Mouse (Mus musculus) Patski (cell line): ENCODE measurements around the gene Olfml3. TPM values are rescaled to one million over a fixed set of nuclear protein-coding genes. Genes with fewer than 3 reads are reported as not detected.

Experiments
- ATAC-seq: fragments of 100-300 bp; one replicate; pipeline ENCODE4 v1.8.0; 2021
- CTCF ChIA-PET: fragments of 350-600 bp; sonication (Branson Sonifier 250); formaldehyde crosslinking; loops from one replicate; lab custom pipeline; 2022; ENCODE audit warnings: inconsistent platforms; lab: Charles Lee
- POLR2A ChIA-PET: fragments of 350-600 bp; sonication (Branson Sonifier 250); formaldehyde crosslinking; loops from one replicate; lab custom pipeline; 2022; ENCODE audit warnings: antibody characterized with exemption, inconsistent platforms; lab: Charles Lee
- DNase-seq: peaks from one replicate; pipeline ENCODE4 v3.0.0-alpha.2; 2011; ENCODE audit warnings: low read depth, low spot score
- H3K27me3 ChIP-seq: fragments of 371-371 bp; one replicate; pipeline ENCODE4 v1.5.1; 2021
- CTCF ChIP-seq: fragments of 100-300 bp; IDR thresholded peaks from one replicate; pipeline ENCODE4 v1.5.1; 2021
- in situ Hi-C: fragments of 300-500 bp; cut with MboI; formaldehyde crosslinking; loops from 3 replicates; pipeline ENCODE4 v1.11.1; 2018; ENCODE audit warnings: low pct_unique_long_range_greater_than_20kb, mixed read lengths
- polyA plus RNA-seq: library from polyadenylated mRNA; unstranded; gene quantifications from one replicate; pipeline ENCODE4 v1.2.3, GENCODE M21; 2021

The Olfml3 gene
- polyA plus RNA-seq, 1 experiment from 2014 or later = 3.5 TPM

DNA sequence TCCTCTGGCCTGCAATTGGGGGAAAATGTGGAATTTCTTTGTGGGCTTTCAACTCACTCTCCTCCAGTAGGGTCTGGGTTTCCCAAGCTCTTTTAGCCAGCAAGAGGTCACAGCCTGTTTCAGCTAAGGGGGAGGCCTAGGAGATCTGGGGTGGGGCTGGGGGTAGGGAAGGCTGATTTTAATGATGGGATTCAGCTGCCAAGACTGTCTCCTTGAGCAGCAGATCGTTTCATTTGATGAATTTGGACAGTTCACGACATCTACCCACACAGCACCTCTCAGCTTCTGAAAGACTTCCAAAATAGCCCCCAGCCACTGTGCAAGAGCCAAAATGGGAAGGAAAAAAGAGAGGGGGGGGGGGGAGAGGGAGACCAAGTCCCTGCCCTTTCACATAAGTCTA lies 4.6 kb downstream of the Olfml3 start:
- ATAC-seq = no peak
- TF ChIP-seq CTCF = no peak

DNA sequence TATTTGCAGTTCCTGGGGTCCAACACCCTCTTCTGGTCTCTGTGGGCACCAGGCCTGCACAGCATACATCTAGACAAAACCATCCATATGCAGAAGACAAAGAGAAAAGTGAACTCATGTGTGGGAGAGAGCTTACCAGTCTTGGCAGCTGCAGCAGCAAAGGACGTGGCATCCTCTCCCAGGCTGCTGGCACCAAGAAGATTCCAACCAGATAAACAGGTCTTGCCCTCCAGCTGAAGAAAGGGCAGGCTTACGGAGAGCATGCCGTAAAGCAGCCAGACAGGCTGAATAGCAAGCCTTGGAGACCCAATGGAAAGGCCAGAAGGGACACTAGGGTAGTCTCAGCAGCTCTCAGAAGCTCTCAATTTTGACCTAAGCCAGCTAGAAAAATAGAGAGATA lies 5.7 kb downstream of the Olfml3 start:
- in situ Hi-C loops = no loop called here
- ChIA-PET POLR2A (no interaction called here), CTCF (interaction anchor here (1.2 kb wide), 1 partner anchor 264 kb away, joined by 3 read pairs; no protein-coding TSS in a partner anchor)
- TF ChIP-seq CTCF = no peak
- ATAC-seq (no peak), DNase-seq (no peak)
- no peaks in the 10 kb centered on the region for H3K27me3 ChIP-seq

More for the DNA sequence above, 4.6 kb downstream of the Olfml3 start:
- POLR2A ChIA-PET = interaction anchor here (0.7 kb wide), 1 partner anchor 109 kb away, joined by 3 read pairs; no protein-coding TSS in a partner anchor
- H3K27me3 ChIP-seq = no peaks in the 10 kb centered on the region
- in situ Hi-C loops = no loop called here
- CTCF ChIA-PET = interaction anchor here (1.0 to 1.2 kb wide), 2 partner anchors 16 to 26 kb away, joined by 3 to 5 read pairs; no protein-coding TSS in a partner anchor
- DNase-seq = no peak

DNA sequence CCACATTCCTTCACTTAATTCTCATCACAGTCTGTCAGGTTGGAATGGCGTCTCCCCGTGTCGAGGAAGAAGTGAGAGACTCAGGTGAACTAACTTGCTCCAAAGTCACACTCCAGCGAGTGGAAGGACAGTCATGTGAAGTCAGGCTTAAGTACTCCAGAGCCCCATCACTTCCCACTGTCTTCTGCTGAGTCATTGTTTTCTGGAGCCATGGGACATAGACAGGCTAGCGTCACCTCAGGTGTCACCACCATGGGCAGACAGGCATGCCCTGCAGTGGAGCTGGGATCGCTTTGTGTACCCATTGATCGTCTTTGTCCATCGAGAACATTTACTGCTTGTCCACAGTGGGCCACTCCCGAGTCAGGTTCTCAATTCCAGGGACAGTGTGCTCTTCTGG lies 8.0 kb downstream of the Olfml3 start:
- no peaks in the 10 kb centered on the region for H3K27me3 ChIP-seq
- ChIA-PET POLR2A (no interaction called here), CTCF (interaction anchor here (1.0 kb wide), 1 partner anchor 292 kb away, joined by 3 read pairs; no protein-coding TSS in a partner anchor)
- in situ Hi-C loops = no loop called here
- no peak for TF ChIP-seq CTCF
- DNase-seq (no peak), ATAC-seq (no peak)

DNA sequence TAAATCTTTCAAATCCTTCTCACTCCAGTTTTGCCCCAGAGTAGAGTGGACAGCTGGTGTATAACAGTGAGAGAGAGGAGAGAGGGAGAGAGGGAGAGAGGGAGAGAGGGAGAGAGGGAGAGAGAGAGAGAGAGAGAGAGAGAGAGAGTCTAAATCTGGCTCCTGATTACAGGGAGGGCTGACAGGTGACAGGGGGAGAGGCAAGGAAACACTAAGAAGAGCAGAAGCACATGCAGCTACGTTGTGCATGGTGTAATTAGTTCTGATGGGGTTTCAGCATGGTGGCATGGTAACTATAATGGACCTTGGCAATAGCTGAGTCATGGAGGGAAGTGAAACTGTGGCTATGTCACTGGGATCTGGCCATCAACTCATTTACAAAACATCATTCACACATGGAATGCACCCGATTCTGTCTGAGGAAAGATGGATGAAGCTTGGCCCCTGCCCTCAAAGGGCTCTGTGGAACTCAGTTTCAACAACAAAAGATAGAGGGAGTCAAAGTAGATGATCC lies 9.9 kb downstream of the Olfml3 start:
- no peak for TF ChIP-seq CTCF
- H3K27me3 ChIP-seq = no peaks in the 10 kb centered on the region
- in situ Hi-C loops = no loop called here
- DNase-seq (no peak), ATAC-seq (no peak)
- ChIA-PET CTCF (interaction anchor here (1.0 kb wide), 1 partner anchor 22 kb away, joined by 4 read pairs; no protein-coding TSS in a partner anchor), POLR2A (interaction anchor here (0.7 kb wide), 1 partner anchor 91 kb away, joined by 3 read pairs; no protein-coding TSS in a partner anchor)

DNA sequence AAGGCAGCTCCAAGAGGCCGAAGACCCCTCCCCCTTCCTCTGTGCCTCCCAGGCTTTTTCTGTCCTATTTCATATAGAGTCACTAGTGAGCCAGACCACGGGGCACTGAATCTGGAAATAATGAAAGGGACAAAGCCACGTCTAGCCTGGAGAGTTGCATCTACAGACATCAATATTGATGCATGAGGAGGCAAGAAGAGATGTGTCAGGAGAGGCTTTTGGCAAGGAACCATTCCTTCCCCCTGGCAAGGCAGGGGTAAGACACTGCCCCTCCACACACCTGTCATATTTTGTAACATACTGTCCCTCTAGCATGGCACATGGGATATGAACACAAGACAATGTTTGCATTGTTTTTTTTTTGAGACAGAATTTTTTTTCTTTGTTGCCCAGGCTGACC lies 11.2 kb downstream of the Olfml3 start:
- in situ Hi-C loops = no loop called here

DNA sequence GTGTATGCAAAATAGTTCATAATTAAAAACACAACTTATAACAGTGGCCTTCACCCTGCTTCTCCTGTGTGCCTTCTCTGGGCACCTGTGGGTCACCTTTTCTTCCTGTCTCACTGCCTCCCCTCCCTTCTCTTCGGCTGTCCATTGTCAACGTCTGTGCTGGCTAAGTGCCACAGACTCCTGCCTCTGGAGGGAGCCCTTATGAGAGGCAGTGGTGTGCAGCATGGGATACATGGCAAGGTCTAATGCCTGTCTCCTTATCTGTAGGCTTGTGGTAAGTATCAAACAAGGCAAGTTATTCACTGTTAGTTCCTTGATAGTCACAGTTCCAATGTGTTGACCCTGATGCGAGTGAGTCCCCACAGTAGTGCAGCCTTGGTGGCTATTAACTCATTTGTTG lies 13.7 kb downstream of the Olfml3 start:
- POLR2A ChIA-PET = no interaction called here

More for the DNA sequence above, 11.2 kb downstream of the Olfml3 start:
- no peak for TF ChIP-seq CTCF
- H3K27me3 ChIP-seq = no peaks in the 10 kb centered on the region
- POLR2A ChIA-PET = no interaction called here
- CTCF ChIA-PET = interaction anchor here (1.4 kb wide), 1 partner anchor 10 kb away, joined by 3 read pairs; no protein-coding TSS in a partner anchor
- no peak for ATAC-seq
- DNase-seq = no peak

DNA sequence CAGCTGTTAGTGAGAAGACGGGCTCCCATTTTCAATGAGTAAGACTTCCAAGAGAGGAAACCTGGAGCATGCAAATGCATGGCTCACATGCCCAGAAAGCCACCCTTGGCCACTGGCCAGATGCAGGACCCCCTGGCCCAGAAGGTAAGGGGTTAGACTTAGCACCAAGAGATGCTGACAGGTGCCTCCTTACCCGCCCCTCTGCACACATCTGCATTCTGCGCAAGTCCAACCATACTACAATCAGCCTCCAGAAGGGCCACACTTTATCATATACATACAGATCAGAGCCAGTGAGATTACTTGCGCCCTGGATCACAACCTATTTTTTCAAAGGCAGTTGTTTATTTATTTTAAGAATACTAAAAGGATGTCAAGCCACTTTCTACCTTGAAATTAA lies 19.1 kb downstream of the Olfml3 start:
- H3K27me3 ChIP-seq = no peaks in the 10 kb centered on the region
- ATAC-seq (no peak), DNase-seq (no peak)
- in situ Hi-C loops = no loop called here
- CTCF ChIA-PET = no interaction called here
- TF ChIP-seq CTCF = no peak
- POLR2A ChIA-PET = interaction anchor here (0.6 kb wide), 1 partner anchor 32 kb away, joined by 3 read pairs; no protein-coding TSS in a partner anchor

More for the DNA sequence above, 13.7 kb downstream of the Olfml3 start:
- no peaks in the 10 kb centered on the region for H3K27me3 ChIP-seq
- in situ Hi-C loops = no loop called here
- DNase-seq (no peak), ATAC-seq (no peak)
- CTCF ChIA-PET = no interaction called here
- TF ChIP-seq CTCF = no peak

DNA sequence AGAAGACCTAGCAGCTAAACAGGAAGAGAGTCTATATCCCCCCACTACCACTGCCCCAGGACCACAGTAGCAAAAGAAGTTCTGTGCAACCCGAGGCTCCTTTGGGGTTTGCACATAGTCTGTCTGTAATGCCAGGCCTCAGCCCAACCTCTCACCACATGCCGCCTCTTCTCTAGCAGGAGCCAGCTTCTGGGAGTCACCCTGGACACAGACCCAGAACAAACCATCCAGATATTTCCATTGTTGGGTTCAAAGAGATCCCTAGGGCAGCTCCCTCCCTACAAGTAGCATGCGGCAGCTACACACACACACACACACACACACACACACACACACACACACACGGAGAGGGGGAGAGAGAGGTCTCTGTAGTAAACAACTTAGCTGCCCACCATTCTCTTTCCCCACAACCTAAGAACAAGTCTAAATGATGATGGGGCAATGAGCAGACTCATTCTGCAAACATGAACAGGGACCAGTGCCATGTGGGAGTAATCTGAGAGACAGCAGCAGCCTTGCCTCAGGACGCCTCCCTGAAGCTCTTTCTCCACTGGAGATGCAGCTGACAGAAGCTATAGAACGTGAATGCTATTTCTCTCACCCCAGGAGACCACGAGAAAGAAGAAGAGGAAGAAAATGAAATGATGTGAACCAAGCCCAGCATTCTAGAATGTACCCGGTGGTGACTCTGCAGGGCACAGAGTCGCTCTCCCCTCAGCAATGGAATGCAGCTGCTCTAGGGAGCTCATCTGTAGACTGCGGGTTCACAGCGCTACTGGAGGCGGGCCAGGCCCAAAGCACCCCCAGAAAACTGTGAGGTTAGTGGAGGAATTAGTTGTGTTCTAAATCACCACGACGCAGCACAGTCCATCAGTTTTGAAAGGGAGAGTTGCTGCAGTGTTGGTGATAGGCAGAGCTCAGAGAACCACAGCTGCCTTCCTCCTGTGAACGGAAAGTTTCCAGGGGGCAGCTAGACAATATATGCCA lies 20.7 kb downstream of the Olfml3 start:
- ATAC-seq = no peak
- TF ChIP-seq CTCF = no peak
- in situ Hi-C loops = no loop called here
- ChIA-PET CTCF (interaction anchor here (1.0 to 1.8 kb wide), 4 partner anchors 16 to 278 kb away, joined by 3 to 5 read pairs (median 3); no protein-coding TSS in a partner anchor), POLR2A (no interaction called here)
- DNase-seq = no peak
- H3K27me3 ChIP-seq = no peaks in the 10 kb centered on the region

DNA sequence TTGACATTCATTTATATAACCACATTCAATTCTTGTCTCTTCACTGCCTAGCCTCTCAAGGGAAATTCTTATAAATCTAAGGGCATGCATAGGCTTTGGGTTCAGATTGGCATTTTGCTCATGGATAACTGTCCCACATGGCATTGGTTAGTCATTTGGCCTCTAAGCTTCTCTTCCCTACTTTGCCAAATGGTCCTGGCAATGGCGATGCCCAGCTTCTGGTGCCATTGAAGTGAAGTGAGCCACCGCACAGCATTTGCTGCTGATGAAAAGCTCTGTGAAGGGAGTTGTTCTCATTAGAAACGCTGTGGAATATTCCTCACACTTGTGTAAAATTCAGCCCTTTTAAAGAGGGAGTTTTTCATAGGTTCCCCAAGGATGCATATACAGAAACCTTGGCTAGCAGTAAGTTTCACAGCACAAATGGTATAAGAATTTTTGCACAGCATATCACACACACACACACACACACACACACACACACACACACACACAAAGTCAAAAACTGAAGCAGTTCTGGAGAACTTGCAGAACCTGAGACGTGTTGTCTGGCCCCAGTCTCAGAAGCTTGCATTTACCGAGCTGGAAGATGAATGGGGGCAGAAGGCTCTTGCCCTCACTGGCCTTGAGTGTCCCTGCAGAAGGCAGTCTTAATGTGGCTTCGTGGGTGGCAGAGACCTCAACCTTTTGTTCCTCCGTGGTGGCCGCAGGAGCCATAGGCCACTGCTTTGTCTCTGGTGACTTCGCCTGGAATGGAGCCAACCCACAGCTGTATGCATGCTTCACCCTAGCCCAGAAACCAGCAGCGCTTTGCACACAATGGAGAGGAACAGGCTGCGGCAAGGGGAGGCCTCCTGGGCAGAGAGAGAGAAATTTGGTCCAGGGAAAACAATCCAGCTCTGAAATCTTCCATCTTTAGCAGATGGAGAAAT lies 21.8 kb downstream of the Olfml3 start:
- ChIA-PET POLR2A (no interaction called here), CTCF (interaction anchor here (0.6 to 1.8 kb wide), 4 partner anchors 11 to 36 kb away, joined by 3 to 5 read pairs (median 4); no protein-coding TSS in a partner anchor)
- in situ Hi-C loops = no loop called here
- no peaks in the 10 kb centered on the region for H3K27me3 ChIP-seq
- ATAC-seq (no peak), DNase-seq (no peak)
- TF ChIP-seq CTCF = no peak
